Mouse (Mus musculus): Measurements from ENCODE around the gene Ddx46. TPM values are rescaled to one million over a fixed set of nuclear protein-coding genes. Genes with fewer than 3 reads are reported as not detected.

The Ddx46 gene
- polyA plus RNA-seq (2015; fragmentation: Nextera tagmentation; extraction: Ambion mirVana), result 18.7 and 18.8 TPM in 2 replicates

GRCm38 (mm10) chr13:55634639-55635127, at the start of gene Ddx46:
Gene Ddx46 (plus strand): TSS chr13:55635027.
- no peaks in the 10 kb centered on the region for H3K9me3 ChIP-seq
- H3K27ac ChIP-seq (replicated peaks), result 0 out of 2 replicates have a peak within 1 kb of the TSS, but pooled peaks have one; percentile 25
- peaks cover 59% of the 10 kb centered on the region for H3K36me3 ChIP-seq
- peaks cover 22% of the 10 kb centered on the region for H3K4me1 ChIP-seq
- H3K9ac ChIP-seq, result peak within 1 kb of the TSS; percentile 95
- H3K27me3 ChIP-seq (replicated peaks), result no peaks in the 10 kb centered on the region
- H3K4me2 ChIP-seq, result peak within 1 kb of the TSS; percentile 94
- ATAC-seq (ENCODE audit: extremely low read depth, insufficient number of reproducible peaks, low FRiP score, low TSS enrichment), result 0 out of 2 replicates have a peak, but pooled peaks have one; percentile 62
- H3K4me3 ChIP-seq, result peak within 1 kb of the TSS; percentile 87
- 7% methylated on average over 28 of the region's 30 CpGs for WGBS

GRCm38 (mm10) chr13:55591961-55592490, 42.8 kb upstream of the Ddx46 start:
- H3K4me3 ChIP-seq, result 0 out of 2 replicates have a peak overlapping the region, but pooled peaks have one; percentile 87
- H3K27me3 ChIP-seq (replicated peaks), result peaks cover 10% of the 10 kb centered on the region; the same call in 1 of the 2 replicates
- H3K9me3 ChIP-seq, result no peaks in the 10 kb centered on the region
- H3K4me2 ChIP-seq, result no peak overlapping the region; the same call in 1 of the 2 replicates
- H3K9ac ChIP-seq, result no peak overlapping the region
- 63% methylated on average over 4 of the region's 4 CpGs for WGBS
- ATAC-seq (ENCODE audit: extremely low read depth, insufficient number of reproducible peaks, low FRiP score, low TSS enrichment), result no peak
- peaks cover 12% of the 10 kb centered on the region for H3K4me1 ChIP-seq
- no peak overlapping the region for H3K27ac ChIP-seq (replicated peaks)
- peaks cover 30% of the 10 kb centered on the region for H3K36me3 ChIP-seq

GRCm38 (mm10) chr13:55592512-55593253, 42.1 kb upstream of the Ddx46 start:
- Histone ChIP-seq H3K9ac (peak overlapping the region; percentile 95), H3K4me3 (peak overlapping the region; percentile 87), H3K36me3 (peaks cover 37% of the 10 kb centered on the region), H3K4me1 (peaks cover 12% of the 10 kb centered on the region), H3K27ac (replicated peaks) (peak overlapping the region; percentile 58), H3K9me3 (no peaks in the 10 kb centered on the region), H3K4me2 (peak overlapping the region; percentile 83), H3K27me3 (replicated peaks) (peaks cover 10% of the 10 kb centered on the region; the same call in 1 of the 2 replicates)
- peak; percentile 98 for ATAC-seq (ENCODE audit: extremely low read depth, insufficient number of reproducible peaks, low FRiP score, low TSS enrichment)
- WGBS, result 5% methylated on average over 29 of the region's 29 CpGs

GRCm38 (mm10) chr13:55593254-55593747, 41.5 kb upstream of the Ddx46 start:
- peak overlapping the region; percentile 83 for H3K4me2 ChIP-seq
- WGBS, result under 1% methylated on average over 31 of the region's 31 CpGs

GRCm38 (mm10) chr13:55595375-55595774, 39.5 kb upstream of the Ddx46 start:
- WGBS, result 90% methylated on average over 12 of the region's 12 CpGs
- peaks cover 17% of the 10 kb centered on the region for H3K4me1 ChIP-seq
- peaks cover 10% of the 10 kb centered on the region; the same call in 1 of the 2 replicates for H3K27me3 ChIP-seq (replicated peaks)
- no peak overlapping the region for H3K27ac ChIP-seq (replicated peaks)
- no peak overlapping the region for H3K4me3 ChIP-seq
- no peaks in the 10 kb centered on the region for H3K9me3 ChIP-seq
- ATAC-seq (ENCODE audit: extremely low read depth, insufficient number of reproducible peaks, low FRiP score, low TSS enrichment), result no peak
- no peak overlapping the region for H3K9ac ChIP-seq
- peaks cover 46% of the 10 kb centered on the region for H3K36me3 ChIP-seq
- H3K4me2 ChIP-seq, result no peak overlapping the region

More at GRCm38 (mm10) chr13:55593254-55593747, 41.5 kb upstream of the Ddx46 start:
- ATAC-seq (ENCODE audit: extremely low read depth, insufficient number of reproducible peaks, low FRiP score, low TSS enrichment), result peak; percentile 22; the same call in 1 of the 2 replicates
- Histone ChIP-seq H3K27me3 (replicated peaks) (peaks cover 10% of the 10 kb centered on the region; the same call in 1 of the 2 replicates), H3K9me3 (no peaks in the 10 kb centered on the region), H3K4me3 (peak overlapping the region; percentile 87), H3K4me1 (peaks cover 12% of the 10 kb centered on the region), H3K27ac (replicated peaks) (peak overlapping the region; percentile 58), H3K9ac (peak overlapping the region; percentile 95), H3K36me3 (peaks cover 43% of the 10 kb centered on the region)

- Histone ChIP-seq H3K27ac (replicated peaks) (no peak overlapping the region), H3K4me2 (no peak overlapping the region), H3K36me3 (peaks cover 46% of the 10 kb centered on the region), H3K27me3 (replicated peaks) (0 out of 2 replicates have a peak, but pooled peaks cover 3% of the 10 kb centered on the region), H3K9me3 (no peaks in the 10 kb centered on the region), H3K4me1 (peaks cover 29% of the 10 kb centered on the region), H3K4me3 (no peak overlapping the region), H3K9ac (no peak overlapping the region)
- WGBS, result 95% methylated on average over 12 of the region's 12 CpGs
- no peak for ATAC-seq (ENCODE audit: extremely low read depth, insufficient number of reproducible peaks, low FRiP score, low TSS enrichment)
Measured at GRCm38 (mm10) chr13:55596802-55597201, 38.0 kb upstream of the Ddx46 start.

GRCm38 (mm10) chr13:55599566-55600540, 35.0 kb upstream of the Ddx46 start, which contains the start of gene B4galt7:
Gene B4galt7 (plus strand): TSS chr13:55599896.
- WGBS, result 8% methylated on average over 51 of the region's 51 CpGs
- Histone ChIP-seq H3K9ac (peak within 1 kb of the TSS; percentile 95), H3K36me3 (peaks cover 51% of the 10 kb centered on the region), H3K4me3 (peak within 1 kb of the TSS; percentile 93), H3K4me2 (peak within 1 kb of the TSS; percentile 73), H3K4me1 (peaks cover 17% of the 10 kb centered on the region), H3K27ac (replicated peaks) (peak within 1 kb of the TSS; percentile 65), H3K27me3 (replicated peaks) (no peaks in the 10 kb centered on the region), H3K9me3 (no peaks in the 10 kb centered on the region)
- peak; percentile 79 for ATAC-seq (ENCODE audit: extremely low read depth, insufficient number of reproducible peaks, low FRiP score, low TSS enrichment)

GRCm38 (mm10) chr13:55600657-55601056, 34.2 kb upstream of the Ddx46 start:
- ATAC-seq (ENCODE audit: extremely low read depth, insufficient number of reproducible peaks, low FRiP score, low TSS enrichment), result no peak
- 18% methylated on average over 9 of the region's 9 CpGs for WGBS
- Histone ChIP-seq H3K4me1 (peaks cover 17% of the 10 kb centered on the region), H3K9me3 (no peaks in the 10 kb centered on the region), H3K27me3 (replicated peaks) (no peaks in the 10 kb centered on the region), H3K9ac (peak overlapping the region; percentile 95), H3K27ac (replicated peaks) (peak overlapping the region; percentile 65; the same call in 1 of the 2 replicates), H3K4me2 (peak overlapping the region; percentile 73), H3K4me3 (peak overlapping the region; percentile 93), H3K36me3 (peaks cover 48% of the 10 kb centered on the region)

GRCm38 (mm10) chr13:55601611-55602010, 33.2 kb upstream of the Ddx46 start:
- Histone ChIP-seq H3K27me3 (replicated peaks) (no peaks in the 10 kb centered on the region), H3K9ac (no peak overlapping the region), H3K36me3 (peaks cover 48% of the 10 kb centered on the region), H3K4me3 (no peak overlapping the region), H3K4me2 (no peak overlapping the region), H3K4me1 (peaks cover 17% of the 10 kb centered on the region), H3K9me3 (no peaks in the 10 kb centered on the region), H3K27ac (replicated peaks) (no peak overlapping the region)
- no peak for ATAC-seq (ENCODE audit: extremely low read depth, insufficient number of reproducible peaks, low FRiP score, low TSS enrichment)
- 3% methylated on average over 3 of the region's 3 CpGs for WGBS

- Histone ChIP-seq H3K9ac (no peak overlapping the region), H3K4me3 (no peak overlapping the region), H3K4me1 (peaks cover 13% of the 10 kb centered on the region), H3K9me3 (no peaks in the 10 kb centered on the region), H3K27me3 (replicated peaks) (no peaks in the 10 kb centered on the region), H3K36me3 (peaks cover 58% of the 10 kb centered on the region), H3K27ac (replicated peaks) (no peak overlapping the region), H3K4me2 (no peak overlapping the region)
- ATAC-seq (ENCODE audit: extremely low read depth, insufficient number of reproducible peaks, low FRiP score, low TSS enrichment), result no peak
- 86% methylated on average over 3 of the region's 3 CpGs for WGBS
Measured at GRCm38 (mm10) chr13:55604606-55605005, 30.2 kb upstream of the Ddx46 start.
